Mouse (Mus musculus): ENCODE data around the gene Slc9a3r2.

DNA sequence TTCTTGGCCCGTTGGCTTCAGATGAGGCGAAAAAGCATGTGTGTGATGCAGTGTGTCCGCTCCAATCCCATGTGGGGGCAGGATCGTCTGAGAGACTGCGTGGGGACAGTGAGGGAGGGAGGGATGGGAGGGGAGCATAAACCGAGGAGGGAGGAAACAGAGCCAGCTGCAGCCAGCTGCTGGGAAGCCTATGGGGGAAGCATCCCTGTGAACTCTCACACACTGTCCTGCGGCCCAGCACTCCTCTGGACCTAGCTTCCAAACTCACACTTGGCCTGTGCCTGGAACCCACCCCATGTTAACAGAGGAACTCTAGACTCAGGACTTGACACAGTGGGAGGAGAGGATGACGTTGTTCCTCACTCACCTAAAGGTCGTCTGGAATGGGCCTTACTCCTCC, 11.3 kb downstream of the Slc9a3r2 start:
- TF ChIP-seq CTCF (IDR thresholded peaks at IDR 0.05; ENCODE audit: low read depth) (no peak), EP300 (IDR thresholded peaks at IDR 0.05; ENCODE audit: low read depth) (no peak)
